Mouse (Mus musculus) limb, embryonic 10.5 days (tissue): ENCODE measurements around the gene Bptf. TPM values are rescaled to one million over a fixed set of nuclear protein-coding genes. Genes with fewer than 3 reads are reported as not detected.
A peak's percentile ranks its signal among the peaks of the same experiment; 100 is the strongest.
"Not testable (repeated sequence)": the region's sequence is repeated elsewhere in the genome, so short reads cannot be mapped to it uniquely, and the experiment has no call there.

Experiments used
- DNase-seq: peaks from one replicate; pipeline ENCODE4 v3.0.0-alpha.2; 2017; ENCODE audit warnings: low spot score
- H3K27ac ChIP-seq: fragments of 300-500 bp; sonication (generic); 2 replicates; pipeline ENCODE4 v1.5.1; 2016; ENCODE audit warnings: mild to moderate bottlenecking
- H3K27me3 ChIP-seq: fragments of 300-500 bp; sonication (generic); 2 replicates; pipeline ENCODE4 v1.6.1; 2016; ENCODE audit warnings: low read depth, mild to moderate bottlenecking; ENCODE audit not compliant: poor library complexity, severe bottlenecking
- H3K36me3 ChIP-seq: fragments of 300-500 bp; sonication (generic); 2 replicates; pipeline ENCODE4 v1.6.1; 2016; ENCODE audit warnings: mild to moderate bottlenecking, moderate library complexity
- H3K4me1 ChIP-seq: fragments of 300-500 bp; sonication (generic); 2 replicates; pipeline ENCODE4 v1.6.1; 2016
- H3K4me3 ChIP-seq: fragments of 300-500 bp; sonication (generic); 2 replicates; pipeline ENCODE4 v1.5.1; 2016; ENCODE audit warnings: mild to moderate bottlenecking, moderate library complexity
- H3K9me3 ChIP-seq: fragments of 300-500 bp; sonication (generic); replicated peaks from 2 replicates; pipeline ENCODE4 v1.6.1; 2016; ENCODE audit warnings: mild to moderate bottlenecking
- WGBS: fragments of 180-500 bp; shearing (Covaris S2); methylation state at CpG from one replicate; pipeline ENCODE4 v1.1.7; 2016; 5-methylcytosine and 5-hydroxymethylcytosine counted together
- polyA plus RNA-seq: library from polyadenylated mRNA; unstranded; fragments of >200 nt; fragmentation: Nextera tagmentation; extraction: Ambion mirVana; gene quantifications from 2 replicates; pipeline ENCODE4 v1.2.1, GENCODE M21; 2016

Gene Bptf
- polyA plus RNA-seq, 1 experiment from 2014 or later, result 38.8 TPM

- Histone ChIP-seq H3K27me3 (no peaks in the 10 kb centered on the region), H3K9me3 (no peaks in the 10 kb centered on the region), H3K4me3 (no peak overlapping the region), H3K36me3 (peaks cover 9% of the 10 kb centered on the region), H3K27ac (peak overlapping the region; percentile 43; the same call in 1 of the 2 replicates), H3K4me1 (peaks cover 12% of the 10 kb centered on the region)
- DNase-seq, result no peak
- 62% methylated on average over 8 of the region's 8 CpGs for WGBS
Observed at GRCm38 (mm10) chr11:107001760-107002675, 129.9 kb downstream of the Bptf start.

- H3K4me1 ChIP-seq, result peaks cover 16% of the 10 kb centered on the region
- WGBS, result 84% methylated on average over 9 of the region's 9 CpGs
- H3K27ac ChIP-seq, result peak overlapping the region; percentile 89
- H3K9me3 ChIP-seq, result no peaks in the 10 kb centered on the region
- peaks cover 29% of the 10 kb centered on the region for H3K36me3 ChIP-seq
- H3K4me3 ChIP-seq, result peak overlapping the region; percentile 98
- no peak for DNase-seq
- no peaks in the 10 kb centered on the region for H3K27me3 ChIP-seq
Observed at GRCm38 (mm10) chr11:106999949-107000513, 131.9 kb downstream of the Bptf start.

- Histone ChIP-seq H3K27me3 (no peaks in the 10 kb centered on the region), H3K36me3 (peaks cover 35% of the 10 kb centered on the region), H3K27ac (peak within 1 kb of the TSS; percentile 98), H3K9me3 (no peaks in the 10 kb centered on the region), H3K4me3 (peak within 1 kb of the TSS; percentile 98), H3K4me1 (peaks cover 16% of the 10 kb centered on the region)
- WGBS, result under 1% methylated on average over 62 of the region's 62 CpGs
- peak; percentile 94 for DNase-seq
Observed at GRCm38 (mm10) chr11:106999151-106999948, 132.6 kb downstream of the Bptf start, which contains the start of gene Kpna2. TSS of gene Kpna2 (minus strand) at chr11:106999541.

GRCm38 (mm10) chr11:106998651-106999150 is 133.2 kb downstream of the Bptf start:
- H3K36me3 ChIP-seq, result peaks cover 41% of the 10 kb centered on the region
- H3K27ac ChIP-seq, result peak overlapping the region; percentile 98
- H3K4me1 ChIP-seq, result peaks cover 16% of the 10 kb centered on the region
- WGBS, result under 1% methylated on average over 26 of the region's 26 CpGs
- no peaks in the 10 kb centered on the region for H3K27me3 ChIP-seq
- H3K4me3 ChIP-seq, result peak overlapping the region; percentile 98
- DNase-seq, result no peak
- H3K9me3 ChIP-seq, result no peaks in the 10 kb centered on the region

GRCm38 (mm10) chr11:106997976-106998375 is 134.0 kb downstream of the Bptf start:
- Histone ChIP-seq H3K27ac (peak overlapping the region; percentile 98; the same call in 1 of the 2 replicates), H3K27me3 (no peaks in the 10 kb centered on the region), H3K36me3 (peaks cover 47% of the 10 kb centered on the region), H3K9me3 (no peaks in the 10 kb centered on the region), H3K4me1 (peaks cover 16% of the 10 kb centered on the region), H3K4me3 (peak overlapping the region; percentile 98)
- WGBS, result 17% methylated on average over 5 of the region's 5 CpGs
- no peak for DNase-seq

GRCm38 (mm10) chr11:106996492-106996891 is 135.4 kb downstream of the Bptf start:
- H3K27ac ChIP-seq, H3K9me3 ChIP-seq, H3K27me3 ChIP-seq, DNase-seq: not testable (repeated sequence)
- Histone ChIP-seq H3K4me3 (peak overlapping the region; percentile 98; the same call in 1 of the 2 replicates), H3K36me3 (peaks cover 61% of the 10 kb centered on the region), H3K4me1 (peaks cover 11% of the 10 kb centered on the region)
- WGBS, result 98% methylated on average over 7 of the region's 7 CpGs

GRCm38 (mm10) chr11:106994246-106995085 is 137.5 kb downstream of the Bptf start:
- WGBS, result 78% methylated on average over 3 of the region's 3 CpGs

GRCm38 (mm10) chr11:106987384-106987783 is 144.5 kb downstream of the Bptf start:
- H3K4me3 ChIP-seq, result no peak overlapping the region
- no peak overlapping the region for H3K27ac ChIP-seq
- no peaks in the 10 kb centered on the region for H3K9me3 ChIP-seq
- peaks cover 81% of the 10 kb centered on the region for H3K36me3 ChIP-seq
- H3K4me1 ChIP-seq, result peaks cover 1% of the 10 kb centered on the region; the same call in 1 of the 2 replicates
- no peak for DNase-seq
- WGBS, result 94% methylated on average over 2 of the region's 2 CpGs
- H3K27me3 ChIP-seq, result no peaks in the 10 kb centered on the region

More at GRCm38 (mm10) chr11:106994246-106995085, 137.5 kb downstream of the Bptf start:
- Histone ChIP-seq H3K4me1 (peaks cover 11% of the 10 kb centered on the region), H3K27me3 (no peaks in the 10 kb centered on the region), H3K27ac (no peak overlapping the region), H3K4me3 (no peak overlapping the region), H3K36me3 (peaks cover 81% of the 10 kb centered on the region), H3K9me3 (no peaks in the 10 kb centered on the region)
- no peak for DNase-seq

- not testable (repeated sequence) for H3K4me1 ChIP-seq, H3K27me3 ChIP-seq, H3K9me3 ChIP-seq, H3K4me3 ChIP-seq, DNase-seq, H3K27ac ChIP-seq
- peaks cover 70% of the 10 kb centered on the region for H3K36me3 ChIP-seq
- whole genome bisulfite sequencing, result 84% methylated on average over 9 of the region's 9 CpGs
Observed at GRCm38 (mm10) chr11:106985979-106986604, 145.8 kb downstream of the Bptf start.
